Mouse (Mus musculus) stomach, postnatal 0 days (tissue): Measurements from ENCODE around the gene Cecr2.

Source experiments
- CTCF ChIP-seq: IDR thresholded peaks from 2 replicates; pipeline ENCODE4 v1.5.1; 2016; ENCODE audit warnings: antibody characterized with exemption, low read depth, mild to moderate bottlenecking, moderate library complexity
- EP300 ChIP-seq: optimal IDR thresholded peaks from 2 replicates; pipeline ENCODE3; 2016; ENCODE audit warnings: antibody characterized with exemption

DNA sequence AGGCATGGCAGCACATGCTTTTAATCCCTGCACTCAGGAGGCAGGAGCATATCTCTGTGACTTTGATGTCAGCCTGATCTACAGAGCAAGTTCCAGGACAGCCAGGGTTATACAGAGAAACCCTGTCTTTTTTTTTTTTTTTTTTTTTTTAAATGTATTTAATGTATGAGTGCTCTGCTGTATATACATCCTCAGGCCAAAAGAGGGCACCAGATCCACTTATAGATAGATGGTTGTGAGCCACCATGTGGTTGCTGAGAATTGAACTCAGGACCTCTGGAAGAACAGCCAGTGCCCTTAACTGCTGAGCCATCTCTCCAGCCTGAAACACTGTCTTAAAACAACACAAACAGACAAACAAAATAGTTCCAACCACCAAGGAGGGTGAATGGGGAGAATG, 122.7 kb downstream of the Cecr2 start:
- TF ChIP-seq CTCF = peak; percentile 59
- no peak for TF ChIP-seq EP300
